Mouse (Mus musculus) testis, postnatal 14 days (tissue): ENCODE results near the gene Nop2.

Source experiments
- DNase-seq: peaks from one replicate; pipeline ENCODE4 v3.0.0; 2021; ENCODE audit warnings: low spot score

The Nop2 gene

DNA sequence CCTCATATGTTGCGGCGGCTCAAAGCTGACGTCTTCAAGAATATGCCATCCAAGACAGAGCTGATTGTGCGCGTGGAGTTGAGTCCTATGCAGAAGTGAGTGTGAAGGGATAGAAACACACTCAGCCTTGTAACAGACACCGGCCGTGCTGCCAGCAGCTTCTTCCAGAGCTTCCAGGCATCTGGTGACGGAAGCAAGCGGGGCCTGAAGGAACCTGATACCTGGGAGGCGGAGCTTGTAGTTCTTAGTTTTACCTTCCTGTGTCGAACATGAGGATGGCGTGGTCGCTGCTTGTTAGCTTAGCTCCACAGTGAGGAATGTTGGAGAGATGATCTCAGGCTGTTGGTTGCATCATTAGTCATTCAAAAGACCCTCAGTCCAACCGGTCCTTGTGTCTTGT is 22.3 kb upstream of the Nop2 start:
- DNase-seq = no peak

DNA sequence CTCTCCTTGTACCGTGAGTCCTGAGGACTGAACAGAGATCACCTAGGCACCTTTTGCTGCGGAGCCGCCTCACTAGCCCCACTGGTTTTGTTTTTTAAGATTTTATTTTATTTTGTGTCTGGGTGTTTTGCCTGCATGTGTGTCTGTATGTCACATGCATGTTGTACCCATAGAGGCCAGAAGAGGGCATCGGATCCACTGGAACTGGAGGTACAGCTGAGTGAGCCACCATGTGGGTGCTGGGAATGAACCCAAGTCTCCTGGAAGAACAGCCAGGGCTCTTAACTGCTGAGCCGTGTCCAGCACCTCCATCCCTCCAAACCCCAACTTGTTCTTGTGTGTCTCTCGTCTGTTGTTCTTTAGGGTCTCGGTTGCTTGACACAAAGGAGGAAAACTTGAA is 20.8 kb upstream of the Nop2 start:
- no peak for DNase-seq

DNA sequence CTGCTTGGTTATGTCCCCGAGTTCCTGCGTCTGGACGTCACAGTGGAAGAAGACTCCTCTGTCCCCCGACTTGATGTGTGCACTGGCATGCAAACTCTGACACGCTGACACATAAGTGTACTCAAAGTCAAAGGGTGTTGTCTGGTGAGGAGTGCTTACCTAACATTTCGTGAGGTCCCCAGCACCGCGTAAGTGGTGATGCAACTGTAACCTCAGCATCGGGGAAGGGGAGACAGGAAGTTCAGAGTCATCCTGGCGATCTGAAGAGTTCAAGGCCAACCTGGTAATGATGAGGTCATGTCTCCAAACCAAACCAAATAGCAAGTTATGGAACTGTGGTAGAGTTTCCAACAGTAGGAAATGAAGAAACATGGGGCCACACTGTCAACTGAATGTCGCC is 19.2 kb upstream of the Nop2 start:
- no peak for DNase-seq

DNA sequence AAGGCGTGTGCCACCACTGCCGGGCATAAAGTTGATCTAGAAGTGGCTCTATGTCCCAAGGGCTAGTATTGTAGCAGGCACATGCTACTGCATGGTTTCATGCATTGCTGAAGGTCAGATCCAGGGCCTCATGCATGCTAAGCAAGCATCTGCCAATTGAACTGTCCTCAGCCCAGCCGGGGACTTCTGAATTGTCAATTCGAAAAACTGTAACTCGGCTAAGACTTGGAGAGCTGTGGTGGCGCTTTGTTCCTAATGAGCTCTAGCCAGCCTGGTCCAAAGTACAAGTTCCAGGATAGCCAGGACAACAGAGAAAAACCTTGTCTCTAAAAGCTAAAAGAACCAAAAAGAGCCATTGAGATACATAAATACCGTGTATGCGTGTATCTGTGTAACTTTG is 12.3 kb upstream of the Nop2 start:
- no peak for DNase-seq

DNA sequence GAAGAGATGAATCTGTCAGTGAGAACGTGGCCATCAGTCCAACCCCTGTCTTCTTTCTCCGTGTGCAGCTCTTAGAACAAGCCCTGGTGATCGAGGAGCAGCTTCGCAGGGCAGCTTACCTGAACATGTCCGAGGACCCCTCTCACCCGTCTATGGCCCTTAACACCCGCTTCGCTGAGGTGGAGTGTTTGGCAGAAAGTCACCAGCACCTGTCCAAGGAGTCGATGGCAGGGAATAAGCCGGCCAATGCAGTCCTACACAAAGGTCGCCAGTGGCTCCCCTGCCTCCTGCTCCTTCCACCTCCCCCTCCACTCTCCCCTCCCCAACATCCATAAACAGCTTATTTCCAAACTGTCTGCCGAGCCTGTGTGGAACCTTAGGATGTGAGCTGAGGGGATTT is 3.0 kb upstream of the Nop2 start:
- DNase-seq = no peak

DNA sequence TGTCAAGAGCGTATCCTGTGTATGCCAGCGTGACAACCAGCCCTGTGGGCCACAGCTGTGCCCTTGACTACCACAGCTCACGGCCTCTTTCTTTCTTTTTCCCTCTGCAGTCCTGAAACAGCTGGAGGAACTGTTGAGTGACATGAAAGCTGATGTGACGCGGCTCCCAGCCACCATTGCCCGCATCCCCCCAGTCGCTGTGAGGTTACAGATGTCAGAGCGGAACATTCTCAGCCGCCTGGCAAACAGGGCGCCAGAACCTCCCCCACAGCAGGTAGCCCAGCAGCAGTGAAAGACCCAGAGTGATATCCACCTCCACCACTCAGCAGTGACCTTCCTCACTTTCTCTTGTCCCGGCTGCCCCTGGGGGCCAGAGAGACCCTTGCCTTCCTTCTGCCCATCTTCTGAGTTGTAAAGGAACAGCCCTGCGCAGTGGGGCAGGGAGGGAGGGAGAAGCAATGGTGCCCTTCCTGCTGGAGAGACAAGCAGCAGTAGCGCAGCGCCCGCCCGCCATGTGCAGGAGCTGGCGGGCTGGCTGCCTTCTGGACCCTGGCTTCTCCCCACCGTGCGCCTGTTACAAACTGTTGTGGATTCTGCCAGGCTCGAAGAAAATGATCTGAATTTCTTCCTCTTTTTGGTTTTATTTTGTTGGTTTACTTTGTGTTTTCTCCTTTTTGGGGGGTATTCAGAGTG is 1.9 kb upstream of the Nop2 start:
- DNase-seq = no peak

DNA sequence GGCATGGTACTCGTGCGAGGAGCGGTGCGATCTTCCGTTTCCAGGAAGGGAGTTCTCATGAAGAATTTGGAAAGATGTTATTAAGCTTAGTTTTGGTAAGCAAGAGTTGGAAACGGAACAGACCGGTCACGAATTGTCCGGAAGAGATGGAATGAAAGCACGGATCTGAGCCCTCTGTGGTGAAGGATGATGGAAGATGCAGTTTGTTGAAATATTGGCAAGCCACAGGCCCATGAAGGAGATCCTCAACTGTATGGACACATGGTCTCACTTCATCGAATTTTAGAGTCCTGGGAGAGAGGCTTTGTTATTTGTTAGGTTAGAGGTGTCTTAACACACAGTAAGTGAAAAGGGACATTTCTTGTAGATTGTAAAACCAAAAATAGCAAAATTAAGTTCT is 761 bp downstream of the Nop2 start:
- DNase-seq = no peak

DNA sequence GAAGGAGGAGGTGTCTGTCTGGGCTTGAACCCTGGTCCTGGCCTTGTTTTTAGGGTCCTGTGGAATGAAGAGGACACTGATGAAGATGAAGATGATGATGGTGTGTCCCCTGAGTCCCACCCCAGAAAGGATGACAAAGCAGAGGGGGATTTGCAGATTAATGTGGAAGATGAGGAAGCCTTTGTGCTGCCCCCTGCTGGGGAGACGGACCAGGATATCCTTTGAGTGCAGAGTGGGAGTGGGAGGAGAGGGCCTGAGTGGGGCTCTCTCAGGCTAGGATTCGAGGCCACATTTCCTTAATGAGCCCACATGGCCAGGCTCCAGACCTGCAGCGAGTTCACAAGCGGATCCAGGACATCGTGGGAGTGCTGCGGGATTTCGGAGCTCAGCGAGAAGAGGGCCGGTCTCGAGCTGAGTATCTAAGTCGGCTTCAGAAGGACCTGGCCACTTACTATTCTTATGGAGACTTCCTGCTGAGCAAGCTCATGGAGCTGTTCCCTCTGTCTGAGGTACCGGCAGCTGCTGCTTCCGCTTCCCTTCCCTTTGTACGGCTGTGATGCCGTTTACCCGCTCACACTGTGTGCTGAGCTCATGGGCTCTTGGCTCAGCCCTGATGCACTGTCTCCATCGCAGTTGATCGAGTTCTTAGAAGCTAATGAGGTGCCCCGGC is 5.4 kb downstream of the Nop2 start:
- DNase-seq = no peak

DNA sequence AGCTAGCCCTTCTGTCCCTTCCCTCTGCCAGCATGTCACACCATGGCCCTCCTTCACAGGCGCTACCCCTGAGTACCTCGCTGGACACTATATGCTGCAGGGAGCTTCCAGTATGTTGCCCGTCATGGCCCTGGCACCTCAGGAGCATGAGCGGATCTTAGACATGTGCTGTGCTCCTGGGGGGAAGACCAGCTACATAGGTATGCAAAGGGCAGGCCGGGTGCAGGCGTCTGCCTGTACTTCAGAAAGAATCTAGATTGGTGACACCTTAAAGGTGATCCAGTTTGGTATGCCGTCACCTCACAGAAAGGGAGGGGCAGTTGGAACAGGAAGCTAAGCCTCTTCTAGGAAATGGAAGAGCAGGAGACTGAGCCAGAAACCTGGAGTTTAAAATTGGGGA is 8.0 kb downstream of the Nop2 start:
- DNase-seq = no peak

DNA sequence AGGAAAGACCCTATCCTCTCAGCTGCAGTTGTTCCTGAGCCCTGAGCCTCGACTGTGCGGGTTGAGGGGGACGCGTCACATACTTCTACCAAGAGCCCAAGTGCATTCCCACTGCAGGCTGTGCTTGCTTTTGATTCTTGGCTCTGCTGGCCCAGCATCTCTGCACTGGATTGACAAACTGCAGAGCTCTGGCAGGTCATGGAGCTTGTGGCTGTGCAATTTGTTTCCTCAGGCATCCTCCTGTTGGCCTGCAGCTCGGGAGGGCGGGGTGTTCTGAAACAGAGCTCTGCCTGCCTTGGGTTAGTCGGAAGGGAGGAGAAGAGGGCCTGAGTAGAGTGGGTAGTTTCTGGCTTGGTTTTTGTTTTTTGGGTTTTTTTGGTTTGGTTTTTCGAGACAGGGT is 10.7 kb downstream of the Nop2 start:
- no peak for DNase-seq

DNA sequence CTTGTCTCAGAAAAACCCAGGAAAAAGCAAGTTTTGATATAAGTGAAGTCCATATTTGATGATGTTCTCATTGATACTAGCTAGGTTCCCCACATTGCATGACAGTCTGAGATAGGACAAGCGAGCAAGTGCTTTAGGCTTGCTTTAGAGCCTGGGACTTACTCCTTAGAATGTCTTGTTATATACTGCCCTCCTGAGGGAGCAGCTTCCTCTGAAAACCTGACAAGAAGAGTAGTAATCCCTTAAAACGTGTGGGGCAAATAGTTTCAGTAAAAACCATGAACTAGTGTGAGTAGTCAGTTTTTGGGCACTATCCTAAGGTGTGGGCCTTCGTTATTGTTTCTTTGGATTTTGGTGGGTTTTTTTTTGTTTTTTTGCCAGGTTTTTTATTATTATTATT is 11.4 kb downstream of the Nop2 start:
- DNase-seq = no peak

DNA sequence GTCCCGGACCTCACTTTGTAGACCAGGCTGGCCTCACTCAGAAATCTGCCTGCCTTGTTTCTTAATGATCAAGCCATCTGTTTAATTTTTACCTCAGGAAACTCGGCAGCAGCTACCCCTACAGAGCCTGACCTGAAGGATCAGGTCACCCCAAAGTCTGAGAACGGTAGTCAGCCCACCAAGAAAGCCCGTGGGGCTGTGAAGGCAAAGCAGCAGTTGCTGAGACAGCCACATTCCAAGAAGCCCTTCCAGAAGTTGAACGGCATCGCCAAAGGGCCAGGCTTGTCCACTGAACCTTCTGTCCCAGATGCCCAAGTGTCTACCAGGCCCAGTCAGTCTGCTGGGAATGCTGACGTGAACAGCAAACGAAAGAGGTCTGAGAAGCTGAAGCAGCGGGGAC is 12.2 kb downstream of the Nop2 start:
- DNase-seq = no peak

DNA sequence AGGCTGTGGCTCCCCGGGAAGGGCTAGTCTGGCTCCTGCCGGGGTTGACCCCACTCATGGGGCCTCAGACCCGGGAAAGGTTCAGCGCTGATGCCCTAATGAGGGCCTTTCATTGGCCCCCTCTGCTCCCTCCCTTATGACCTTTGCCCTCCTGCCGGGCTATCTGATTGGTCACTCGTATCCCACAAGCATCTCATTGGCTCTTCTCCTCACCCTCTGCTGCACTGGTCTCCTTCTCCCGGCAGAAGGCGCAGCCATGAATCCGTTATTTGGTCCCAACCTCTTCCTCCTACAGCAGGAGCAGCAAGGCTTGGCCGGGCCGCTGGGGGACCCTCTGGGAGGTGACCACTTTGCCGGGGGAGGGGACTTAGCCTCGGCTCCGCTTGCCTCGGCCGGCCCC is 13.3 kb downstream of the Nop2 start, which contains the start of gene Iffo1:
Iffo1 (plus strand) TSS at position 241 of the 400 bp plus-strand sequence.
- DNase-seq = peak; percentile 90

DNA sequence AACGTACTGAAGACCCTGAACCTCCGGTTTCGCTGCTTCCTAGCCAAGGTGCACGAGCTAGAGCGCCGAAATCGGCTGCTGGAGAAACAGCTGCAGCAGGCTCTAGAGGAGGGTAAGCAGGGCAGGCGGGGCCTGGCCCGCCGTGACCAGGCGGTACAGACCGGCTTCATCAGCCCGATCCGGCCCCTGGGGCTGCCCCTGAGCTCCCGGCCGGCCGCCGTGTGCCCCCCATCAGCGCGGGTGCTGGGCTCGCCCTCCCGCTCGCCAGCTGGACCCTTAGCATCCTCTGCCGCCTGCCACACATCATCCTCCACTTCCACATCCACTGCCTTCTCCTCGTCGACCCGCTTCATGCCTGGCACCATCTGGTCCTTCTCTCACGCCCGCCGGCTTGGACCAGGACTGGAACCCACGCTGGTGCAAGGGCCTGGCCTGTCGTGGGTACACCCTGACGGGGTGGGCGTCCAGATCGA is 13.8 kb downstream of the Nop2 start:
- no peak for DNase-seq

DNA sequence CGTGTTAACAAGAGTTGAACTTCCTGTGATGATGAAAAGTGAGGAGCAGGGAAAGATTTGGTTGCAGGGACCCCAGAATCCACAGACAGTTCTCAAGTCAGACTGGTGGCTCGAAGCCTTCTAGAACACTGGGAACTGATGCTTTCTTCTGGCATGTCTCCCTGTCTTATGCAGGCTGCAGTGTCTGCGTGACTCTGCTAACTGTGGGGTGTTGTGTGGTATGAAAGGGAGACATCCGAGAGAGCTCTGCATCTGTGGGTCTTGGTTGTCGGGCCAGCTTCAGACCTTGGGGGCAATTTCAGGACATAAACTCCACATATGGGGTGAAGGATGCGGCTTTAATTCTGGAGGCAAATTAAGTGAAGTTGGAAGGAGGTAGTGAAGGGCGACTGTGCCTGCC is 14.4 kb downstream of the Nop2 start:
- no peak for DNase-seq

DNA sequence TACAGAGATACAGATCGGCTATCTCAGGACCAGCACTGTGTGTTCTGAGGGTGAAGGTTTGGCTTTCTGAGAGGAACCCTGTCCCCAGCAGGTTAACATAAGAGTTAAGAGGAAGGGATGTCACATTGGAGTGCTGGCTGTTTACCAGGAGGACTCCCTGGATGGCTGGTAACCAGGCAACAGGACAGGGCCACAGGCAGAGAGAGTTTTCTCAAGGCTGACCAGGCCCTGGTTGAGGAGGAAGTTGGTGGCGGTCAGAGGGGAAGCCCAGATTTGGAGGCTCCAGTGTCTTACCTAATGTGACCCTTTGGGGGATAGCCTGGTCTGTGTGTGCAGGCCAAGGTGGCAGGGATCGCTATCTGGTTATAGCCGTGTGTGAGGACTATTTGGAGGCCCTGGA is 15.1 kb downstream of the Nop2 start:
- DNase-seq = peak; percentile 61

DNA sequence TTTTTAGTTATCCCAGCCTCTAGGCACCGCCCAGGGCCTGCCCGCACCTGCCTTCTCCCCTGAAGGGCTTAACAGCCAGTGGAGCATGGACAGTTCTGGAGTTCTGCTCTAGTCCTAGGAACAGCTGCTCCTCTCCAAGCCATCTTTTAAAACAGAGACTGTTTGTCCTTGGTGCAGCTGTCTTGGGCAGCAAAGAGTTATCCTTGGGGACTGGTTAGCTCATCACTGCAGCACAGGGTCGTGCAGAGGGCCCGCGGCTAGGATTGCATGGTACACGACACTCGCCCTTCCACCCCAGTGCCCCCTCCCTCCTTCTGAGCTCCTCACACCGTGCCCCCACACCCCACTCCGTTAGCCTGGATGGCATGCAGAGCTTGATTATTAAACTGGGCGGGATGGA is 15.6 kb downstream of the Nop2 start:
- no peak for DNase-seq

DNA sequence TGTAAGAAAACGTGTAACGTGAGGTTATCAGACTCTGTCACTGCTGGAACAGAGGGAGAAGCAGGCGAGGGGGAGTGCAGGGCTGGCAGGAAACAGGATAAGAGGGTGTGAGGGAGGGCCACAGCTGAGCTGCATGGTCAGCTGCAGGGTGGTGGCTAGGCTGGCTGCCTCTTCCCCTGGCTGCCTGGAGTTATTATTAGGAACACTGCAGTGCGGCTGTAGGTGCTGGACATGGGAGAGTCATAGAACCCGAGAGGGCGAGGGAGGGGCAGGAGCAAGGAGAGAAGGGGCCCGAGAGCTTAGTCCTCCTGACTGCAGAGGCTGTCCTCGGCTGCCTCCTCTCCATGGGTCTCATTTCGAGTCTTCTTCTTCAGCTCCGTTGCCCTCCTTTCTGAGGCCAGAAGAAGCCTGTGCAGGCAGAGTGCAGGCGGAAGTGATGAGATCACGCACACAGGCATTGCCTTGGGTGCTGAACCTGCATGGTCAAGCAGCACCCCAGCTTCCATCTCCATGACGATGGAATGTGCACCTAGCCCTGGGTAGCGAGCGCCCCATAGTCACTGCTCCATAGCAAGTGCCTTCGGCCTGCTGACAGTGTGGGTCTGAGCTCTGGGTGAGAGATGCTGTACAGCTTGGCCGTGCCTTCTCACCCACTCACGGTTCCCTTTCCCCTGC is 16.7 kb downstream of the Nop2 start:
- DNase-seq = peak; percentile 81

DNA sequence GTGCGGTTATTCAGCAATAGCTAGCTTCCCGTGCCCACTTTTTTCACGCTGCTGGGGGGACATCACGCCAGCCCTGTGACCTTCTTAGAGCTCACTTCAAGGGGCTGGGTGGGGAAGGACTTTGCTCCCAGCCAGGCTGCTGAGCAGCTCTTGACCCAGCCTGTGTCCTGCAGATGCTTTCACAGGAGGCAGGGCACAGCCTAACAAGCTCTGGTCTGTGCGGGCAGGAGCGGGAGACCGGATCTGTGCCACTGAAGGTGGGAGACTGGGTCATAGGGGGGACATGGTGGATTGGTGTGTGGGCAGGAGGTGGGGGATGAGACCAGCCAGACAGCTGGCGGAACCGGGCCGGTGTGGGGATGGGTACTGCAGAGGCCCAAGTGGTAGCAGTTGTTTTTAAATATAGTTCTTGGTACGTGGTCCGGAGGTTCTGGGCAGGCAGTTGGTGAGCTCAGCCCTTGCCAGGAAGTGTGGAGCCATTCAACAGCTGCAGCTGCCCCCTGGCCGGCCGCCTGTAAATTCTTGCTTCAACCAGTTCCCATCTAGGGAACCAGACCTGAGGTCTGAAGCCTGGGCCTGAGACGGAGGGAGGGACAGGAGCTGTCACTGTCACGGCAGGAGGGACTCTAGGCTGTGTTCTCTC is 17.3 kb downstream of the Nop2 start:
- no peak for DNase-seq

DNA sequence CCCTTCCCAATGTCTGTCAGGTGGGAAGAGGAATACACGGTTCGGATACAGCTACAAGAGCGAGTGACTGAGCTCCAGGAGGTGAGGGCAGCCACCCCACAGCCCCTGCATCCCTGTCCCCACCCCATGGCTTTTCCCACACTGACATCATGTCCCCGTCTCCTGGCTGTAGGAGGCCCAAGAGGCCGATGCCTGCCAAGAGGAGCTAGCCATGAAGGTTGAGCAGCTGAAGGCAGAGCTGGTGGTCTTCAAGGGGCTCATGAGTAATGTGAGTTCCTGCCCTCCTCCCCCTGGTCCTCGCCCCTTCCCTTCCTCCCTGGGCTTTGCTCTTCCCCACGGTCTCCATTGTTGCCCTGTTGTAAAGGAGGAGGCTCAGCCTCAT is 17.9 kb downstream of the Nop2 start:
- no peak for DNase-seq

DNA sequence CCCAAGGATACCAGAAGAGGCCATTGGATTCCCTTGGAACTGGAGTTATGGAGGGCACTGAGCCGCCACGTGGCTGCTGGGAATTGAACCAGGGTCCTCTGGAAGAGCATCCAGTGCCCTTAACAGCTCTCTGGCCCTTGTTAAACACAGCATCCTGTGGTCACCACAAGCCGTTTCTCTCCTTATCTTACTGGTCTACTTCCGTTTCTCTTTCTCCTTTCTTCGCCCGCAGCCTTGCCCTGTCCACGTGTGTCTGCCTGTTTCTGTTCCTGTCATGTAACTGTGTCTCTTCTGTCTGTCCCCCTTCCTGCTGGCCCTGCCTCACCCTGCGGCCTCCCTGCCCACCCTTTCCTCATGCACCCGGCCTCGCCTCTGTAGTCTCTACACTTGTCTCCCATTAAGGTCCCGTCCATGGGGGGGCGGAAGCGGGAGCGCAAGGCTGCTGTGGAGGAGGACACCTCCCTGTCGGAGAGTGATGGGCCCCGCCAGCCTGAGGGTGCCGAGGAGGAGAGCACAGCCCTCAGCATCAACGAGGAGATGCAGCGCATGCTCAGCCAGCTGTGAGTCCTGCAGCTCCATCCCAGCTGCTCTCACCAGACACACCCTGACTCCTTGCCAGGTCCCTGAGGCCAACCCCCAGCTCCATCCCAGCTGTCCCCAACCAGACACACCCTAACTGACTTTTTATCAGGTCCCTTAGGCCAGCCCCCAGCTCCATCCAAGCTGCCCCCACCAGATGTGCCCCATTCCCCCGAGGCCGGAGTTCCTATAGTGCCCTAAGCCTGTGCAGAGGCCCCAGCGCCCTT is 20.7 kb downstream of the Nop2 start:
- peak; percentile 48 for DNase-seq

DNA sequence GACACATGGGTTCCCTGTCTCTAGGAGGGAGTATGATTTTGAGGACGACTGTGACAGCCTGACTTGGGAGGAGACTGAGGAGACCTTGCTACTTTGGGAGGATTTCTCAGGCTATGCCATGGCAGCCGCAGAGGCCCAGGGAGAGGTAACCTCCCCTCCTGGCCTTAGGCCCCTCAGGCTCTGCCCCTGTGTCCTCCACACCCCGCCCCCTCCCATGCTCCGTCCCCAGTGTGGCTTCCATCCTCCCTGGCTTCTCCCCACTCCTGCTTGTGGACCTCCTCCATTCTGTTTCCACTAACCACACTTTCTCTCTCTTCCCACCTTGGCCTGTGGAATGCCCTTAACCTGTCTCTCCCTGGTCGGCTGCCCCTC is 21.3 kb downstream of the Nop2 start:
- DNase-seq = no peak
